Mouse (Mus musculus) embryonic facial prominence, embryonic 11.5 days (tissue): ENCODE data around the gene Mrgprd. TPM values are rescaled to one million over a fixed set of nuclear protein-coding genes. Genes with fewer than 3 reads are reported as not detected.

Source experiments
- ATAC-seq: fragments of 200-750 bp; cut with Nextera tagmentation; replicated peaks from 2 replicates; pipeline ENCODE4 v1.8.0; 2017; ENCODE audit warnings: low read depth; ENCODE audit not compliant: insufficient number of reproducible peaks, low FRiP score, low TSS enrichment
- DNase-seq: peaks from one replicate; pipeline ENCODE4 v3.0.0-alpha.2; 2015; ENCODE audit warnings: low spot score
- H3K27ac ChIP-seq: fragments of 300-500 bp; sonication (generic); replicated peaks from 2 replicates; pipeline ENCODE4 v1.5.1; 2014; ENCODE audit warnings: mild to moderate bottlenecking, low read depth, low read length, control low read depth
- H3K27me3 ChIP-seq: fragments of 300-500 bp; sonication (generic); 2 replicates; pipeline ENCODE4 v1.6.1; 2014; ENCODE audit warnings: mild to moderate bottlenecking, low read length, moderate library complexity, mixed read lengths; ENCODE audit not compliant: control insufficient read depth, insufficient read depth
- H3K36me3 ChIP-seq: fragments of 300-500 bp; sonication (generic); replicated peaks from 2 replicates; pipeline ENCODE4 v1.6.1; 2014; ENCODE audit warnings: low read depth, mild to moderate bottlenecking, low read length, moderate library complexity, mixed read lengths; ENCODE audit not compliant: control insufficient read depth, insufficient read depth
- H3K4me1 ChIP-seq: fragments of 300-500 bp; sonication (generic); 2 replicates; pipeline ENCODE4 v1.6.1; 2014; ENCODE audit warnings: low read length, mixed read lengths; ENCODE audit not compliant: control insufficient read depth, insufficient read depth
- H3K4me2 ChIP-seq: fragments of 300-500 bp; sonication (generic); 2 replicates; pipeline ENCODE4 v1.6.1; 2014; ENCODE audit warnings: low read depth, mild to moderate bottlenecking, control low read depth, low read length, moderate library complexity
- H3K4me3 ChIP-seq: fragments of 300-500 bp; sonication (generic); 2 replicates; pipeline ENCODE4 v1.5.1; 2014; ENCODE audit warnings: low read depth, low read length, control low read depth
- H3K9ac ChIP-seq: fragments of 300-500 bp; sonication (generic); replicated peaks from 2 replicates; pipeline ENCODE4 v1.6.1; 2014; ENCODE audit warnings: mild to moderate bottlenecking, control low read depth, low read length
- H3K9me3 ChIP-seq: fragments of 300-500 bp; sonication (generic); replicated peaks from 2 replicates; pipeline ENCODE4 v1.6.1; 2016; ENCODE audit warnings: mild to moderate bottlenecking, low read length, inconsistent platforms, mixed read lengths; ENCODE audit not compliant: control insufficient read depth
- WGBS: fragments of 180-500 bp; shearing (Covaris S2); extraction: QIAGEN DNeasy Blood & Tissue Kit; methylation state at CpG from one replicate; pipeline ENCODE4 v1.1.7; 2014; 5-methylcytosine and 5-hydroxymethylcytosine counted together
- polyA plus RNA-seq: library from polyadenylated mRNA; unstranded; fragments of >200 nt; fragmentation: Nextera tagmentation; extraction: Ambion mirVana; gene quantifications from 2 replicates; pipeline ENCODE4 v1.2.1, GENCODE M21; 2014

Gene Mrgprd
- polyA plus RNA-seq, 1 experiment from 2014 or later, result not detected

DNA sequence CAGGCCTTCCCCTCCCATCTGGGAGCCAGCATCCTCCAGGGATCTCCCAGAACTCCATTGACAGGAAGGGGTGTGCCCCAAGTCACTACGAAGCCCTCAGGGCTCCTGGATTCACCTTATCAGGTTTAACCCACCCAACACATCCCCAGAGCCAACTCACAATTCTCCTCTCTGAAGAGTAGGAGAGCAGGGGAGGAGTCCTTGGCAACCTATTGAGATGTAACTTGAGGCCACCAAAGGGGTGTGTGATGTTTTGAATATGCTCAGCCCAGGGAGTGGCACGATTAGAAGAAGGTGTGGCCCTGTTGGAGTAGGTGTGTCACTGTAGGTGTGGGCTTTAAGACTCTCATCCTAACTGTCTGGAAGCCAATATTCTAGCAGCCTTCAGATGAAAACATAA lies 11.1 kb downstream of the Mrgprd start:
- H3K27ac ChIP-seq, result no peak overlapping the region
- no peak overlapping the region for H3K4me2 ChIP-seq
- DNase-seq (no peak), ATAC-seq (no peak)
- no peaks in the 10 kb centered on the region for H3K9me3 ChIP-seq
- H3K4me3 ChIP-seq, result no peak overlapping the region
- WGBS, result 56% methylated on average over 2 of the region's 2 CpGs
- H3K4me1 ChIP-seq, result no peaks in the 10 kb centered on the region
- H3K27me3 ChIP-seq, result no peaks in the 10 kb centered on the region
- H3K9ac ChIP-seq, result no peak overlapping the region
- H3K36me3 ChIP-seq, result no peaks in the 10 kb centered on the region

DNA sequence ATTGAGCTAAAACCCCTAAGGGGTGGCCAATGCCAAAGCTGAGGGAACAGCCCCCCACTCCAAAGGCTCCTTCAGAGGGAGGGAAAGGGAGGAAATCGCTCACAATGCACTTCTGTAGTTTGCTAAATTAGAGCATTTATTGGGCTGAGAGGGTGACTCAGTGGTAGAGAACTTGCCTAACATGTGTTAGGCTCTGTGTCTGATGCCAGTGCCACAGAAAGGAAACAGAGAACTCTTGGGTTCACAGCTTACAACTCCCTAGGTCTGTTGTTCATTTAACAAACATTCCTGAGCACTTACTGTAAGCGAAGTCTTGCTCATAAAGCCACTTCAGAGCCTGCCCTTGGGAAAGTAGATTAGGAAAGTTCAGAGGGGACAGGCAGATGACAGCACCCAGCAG lies 15.3 kb downstream of the Mrgprd start:
- Histone ChIP-seq H3K9me3 (no peaks in the 10 kb centered on the region), H3K9ac (no peak overlapping the region), H3K27ac (no peak overlapping the region), H3K27me3 (no peaks in the 10 kb centered on the region), H3K4me3 (no peak overlapping the region), H3K4me1 (no peaks in the 10 kb centered on the region), H3K36me3 (no peaks in the 10 kb centered on the region), H3K4me2 (no peak overlapping the region)
- ATAC-seq (no peak), DNase-seq (no peak)
- 54% methylated on average over 2 of the region's 2 CpGs for WGBS

DNA sequence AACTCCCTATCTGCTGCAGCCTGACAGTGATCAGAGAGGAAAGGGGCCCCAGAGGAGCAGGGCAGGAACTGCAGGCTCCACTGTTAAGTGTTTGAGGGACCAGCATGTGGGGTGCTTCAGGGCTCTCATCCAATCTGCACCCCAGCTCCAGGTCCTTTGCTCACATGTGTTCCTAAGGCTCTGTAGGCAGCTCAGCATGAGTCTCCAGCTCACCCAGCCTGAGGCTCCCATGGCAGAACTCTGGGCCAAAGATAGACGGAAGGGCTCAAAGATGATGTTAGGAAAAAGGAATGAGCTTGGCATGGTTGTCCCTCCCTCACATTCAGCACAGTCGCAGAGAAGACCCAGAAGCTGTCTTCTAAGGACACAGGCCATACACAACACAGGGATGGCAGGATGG lies 16.0 kb downstream of the Mrgprd start:
- Histone ChIP-seq H3K36me3 (no peaks in the 10 kb centered on the region), H3K9me3 (no peaks in the 10 kb centered on the region), H3K9ac (no peak overlapping the region), H3K27ac (no peak overlapping the region), H3K27me3 (no peaks in the 10 kb centered on the region), H3K4me2 (no peak overlapping the region), H3K4me3 (no peak overlapping the region), H3K4me1 (no peaks in the 10 kb centered on the region)
- 84% methylated on average over 2 of the region's 2 CpGs for WGBS
- no peak for DNase-seq
- no peak for ATAC-seq

DNA sequence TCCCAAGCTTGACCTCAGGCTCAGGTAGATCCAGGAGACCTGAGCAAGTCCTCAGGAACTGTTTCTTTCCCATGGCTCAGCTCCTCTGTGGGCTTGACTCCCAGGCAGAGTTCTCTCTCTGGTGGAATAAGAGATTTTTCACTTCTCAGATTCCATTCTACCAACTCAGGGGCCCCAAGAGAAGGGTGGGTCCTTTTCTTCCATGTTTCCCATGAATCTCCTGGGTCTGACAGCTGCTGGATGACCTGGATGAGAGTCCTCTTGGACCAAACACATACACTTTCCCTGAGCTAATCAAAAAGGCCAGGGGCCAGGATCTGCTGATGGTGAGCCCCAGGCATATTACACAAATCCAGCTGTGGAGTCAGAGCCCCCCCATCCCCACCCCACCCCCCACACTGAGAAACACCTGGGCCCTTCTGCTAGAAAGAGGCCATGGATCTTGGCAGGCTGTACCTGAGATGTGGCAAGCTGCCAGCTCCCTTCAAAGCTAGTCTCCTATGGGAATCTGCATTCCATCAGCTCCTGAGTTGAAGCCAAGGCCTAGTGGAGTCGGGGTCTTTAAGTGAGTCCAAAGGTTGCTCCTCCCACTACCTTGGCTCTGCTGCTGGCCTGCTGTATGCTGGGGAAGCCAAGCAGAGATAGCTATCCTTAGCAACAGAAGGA lies 17.9 kb downstream of the Mrgprd start:
- ATAC-seq, result no peak
- 71% methylated on average over 1 of the region's 1 CpGs for WGBS

DNA sequence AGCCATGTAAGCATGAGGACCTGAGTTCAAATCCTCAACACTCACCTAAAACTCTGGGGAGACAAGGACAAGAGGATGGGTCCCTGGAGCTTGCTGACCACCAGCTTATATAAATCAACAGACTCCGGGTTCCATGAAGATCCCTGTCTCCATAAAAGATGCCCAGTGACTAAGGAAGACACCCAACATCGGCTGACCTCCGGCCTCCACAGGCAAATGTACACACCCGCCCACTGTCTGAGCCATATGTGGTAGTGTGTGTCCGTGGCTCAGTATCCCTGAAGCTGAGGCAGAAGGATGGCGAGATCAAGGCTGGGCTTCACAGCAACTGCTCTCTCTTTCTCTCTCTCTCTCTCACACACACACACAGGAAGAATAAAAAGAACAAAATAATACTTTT lies 19.3 kb downstream of the Mrgprd start:
- DNase-seq (no peak), ATAC-seq (no peak)
- Histone ChIP-seq H3K9me3 (no peaks in the 10 kb centered on the region), H3K4me3 (no peak overlapping the region), H3K27me3 (no peaks in the 10 kb centered on the region), H3K4me2 (no peak overlapping the region), H3K4me1 (no peaks in the 10 kb centered on the region), H3K27ac (no peak overlapping the region), H3K36me3 (no peaks in the 10 kb centered on the region), H3K9ac (no peak overlapping the region)
- WGBS, result 88% methylated on average over 6 of the region's 6 CpGs

More for the DNA sequence above, 17.9 kb downstream of the Mrgprd start:
- no peaks in the 10 kb centered on the region for H3K9me3 ChIP-seq
- H3K27ac ChIP-seq, result no peak overlapping the region
- H3K36me3 ChIP-seq, result no peaks in the 10 kb centered on the region
- no peaks in the 10 kb centered on the region for H3K27me3 ChIP-seq
- DNase-seq, result no peak
- no peak overlapping the region for H3K4me2 ChIP-seq
- H3K4me1 ChIP-seq, result no peaks in the 10 kb centered on the region
- no peak overlapping the region for H3K4me3 ChIP-seq
- H3K9ac ChIP-seq, result no peak overlapping the region

DNA sequence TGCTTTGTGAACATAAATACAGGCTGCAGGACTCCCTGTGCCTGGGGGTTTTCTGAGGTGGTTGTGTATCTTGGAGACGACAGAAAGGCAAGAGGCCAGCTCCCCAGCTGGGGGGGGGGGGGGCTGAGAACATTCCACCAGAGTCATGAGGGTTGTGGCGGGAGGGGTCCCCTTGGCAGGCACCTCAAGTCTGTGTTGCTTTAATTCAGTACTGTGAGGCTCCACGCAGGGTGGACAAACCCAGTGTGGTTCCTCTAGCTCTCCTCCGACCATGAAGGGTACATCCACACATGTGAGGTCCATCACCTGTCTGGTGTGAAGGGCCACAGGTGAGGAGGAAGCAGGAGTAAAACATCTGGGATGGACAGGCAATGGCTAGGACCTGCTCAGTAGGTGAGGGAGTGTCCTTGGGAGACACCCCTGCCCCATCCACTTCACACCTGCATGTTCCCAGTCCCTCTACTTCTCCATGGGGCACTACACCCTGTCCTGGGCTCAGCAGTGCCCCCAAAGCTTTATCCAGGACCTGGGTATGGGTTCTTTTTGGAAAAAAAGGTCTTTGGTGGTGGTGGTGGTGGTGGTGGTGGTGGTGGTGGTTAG lies 19.9 kb downstream of the Mrgprd start:
- DNase-seq (no peak), ATAC-seq (no peak)
- Histone ChIP-seq H3K27me3 (no peaks in the 10 kb centered on the region), H3K27ac (no peak overlapping the region), H3K9ac (no peak overlapping the region), H3K4me3 (no peak overlapping the region), H3K4me1 (no peaks in the 10 kb centered on the region), H3K36me3 (no peaks in the 10 kb centered on the region), H3K4me2 (no peak overlapping the region), H3K9me3 (no peaks in the 10 kb centered on the region)
- whole genome bisulfite sequencing, result 56% methylated on average over 4 of the region's 4 CpGs

DNA sequence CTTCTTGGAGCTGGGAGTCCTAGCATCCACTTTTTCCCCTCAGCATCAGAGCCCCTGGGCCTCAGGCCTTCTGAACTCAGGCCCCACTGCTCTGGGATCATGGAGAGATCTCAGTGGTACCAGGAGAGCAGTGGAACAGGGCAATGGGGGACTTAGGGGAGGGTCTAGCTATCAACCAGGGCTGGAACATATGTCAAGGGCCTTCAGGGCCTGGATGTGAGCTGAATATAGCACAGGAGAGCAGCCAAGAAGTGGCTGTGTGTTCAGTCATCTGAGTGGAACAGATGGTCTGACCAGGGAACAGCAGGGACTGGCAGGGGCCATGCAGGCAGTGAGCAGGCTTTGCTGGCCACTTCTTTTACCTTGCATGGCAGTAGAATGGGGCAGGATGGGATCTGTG lies 20.6 kb downstream of the Mrgprd start:
- H3K4me3 ChIP-seq, result no peak overlapping the region
- H3K4me2 ChIP-seq, result no peak overlapping the region
- H3K4me1 ChIP-seq, result no peaks in the 10 kb centered on the region
- H3K9ac ChIP-seq, result no peak overlapping the region
- H3K27me3 ChIP-seq, result no peaks in the 10 kb centered on the region
- no peaks in the 10 kb centered on the region for H3K9me3 ChIP-seq
- no peak overlapping the region for H3K27ac ChIP-seq
- no peak for DNase-seq
- H3K36me3 ChIP-seq, result no peaks in the 10 kb centered on the region
- ATAC-seq, result no peak

DNA sequence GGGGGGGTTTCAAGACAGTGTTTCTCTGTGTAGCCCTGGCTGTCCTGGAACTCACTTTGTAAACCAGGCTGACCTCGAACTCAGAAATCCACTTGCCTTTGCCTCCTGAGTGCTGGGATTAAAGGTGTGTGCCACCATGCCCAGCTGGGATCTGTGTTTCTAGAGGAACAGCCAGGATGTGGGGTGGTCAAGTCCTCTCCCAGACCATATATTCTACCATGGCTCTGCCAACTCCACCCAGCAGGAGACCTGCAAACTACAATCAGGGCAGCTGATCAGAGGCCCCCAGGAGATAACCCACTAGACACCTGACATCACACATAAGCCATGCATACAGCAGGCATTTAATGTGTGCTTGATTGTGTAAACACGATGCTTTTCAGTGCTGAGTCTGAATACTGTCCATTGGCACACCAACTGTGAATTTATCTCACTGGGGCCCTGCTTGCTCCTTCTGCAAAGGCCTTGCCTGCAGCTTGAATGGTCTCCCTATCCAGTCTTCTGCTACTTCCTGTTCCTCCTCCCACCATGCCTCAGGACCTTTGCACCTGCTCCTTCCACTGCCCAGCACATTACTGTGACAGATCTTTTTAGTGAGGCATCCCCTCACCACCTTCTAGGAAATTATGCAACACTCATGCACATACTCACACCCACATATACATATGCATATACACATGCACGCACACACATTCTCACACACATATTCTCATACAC lies 21.1 kb downstream of the Mrgprd start:
- Histone ChIP-seq H3K27me3 (no peaks in the 10 kb centered on the region), H3K36me3 (no peaks in the 10 kb centered on the region), H3K9me3 (no peaks in the 10 kb centered on the region), H3K4me2 (no peak overlapping the region), H3K9ac (no peak overlapping the region), H3K4me1 (no peaks in the 10 kb centered on the region), H3K4me3 (no peak overlapping the region), H3K27ac (no peak overlapping the region)
- DNase-seq (no peak), ATAC-seq (no peak)
- WGBS, result 74% methylated on average over 3 of the region's 3 CpGs
